Mouse (Mus musculus): ENCODE results near the gene 4930544D05Rik.

DNA sequence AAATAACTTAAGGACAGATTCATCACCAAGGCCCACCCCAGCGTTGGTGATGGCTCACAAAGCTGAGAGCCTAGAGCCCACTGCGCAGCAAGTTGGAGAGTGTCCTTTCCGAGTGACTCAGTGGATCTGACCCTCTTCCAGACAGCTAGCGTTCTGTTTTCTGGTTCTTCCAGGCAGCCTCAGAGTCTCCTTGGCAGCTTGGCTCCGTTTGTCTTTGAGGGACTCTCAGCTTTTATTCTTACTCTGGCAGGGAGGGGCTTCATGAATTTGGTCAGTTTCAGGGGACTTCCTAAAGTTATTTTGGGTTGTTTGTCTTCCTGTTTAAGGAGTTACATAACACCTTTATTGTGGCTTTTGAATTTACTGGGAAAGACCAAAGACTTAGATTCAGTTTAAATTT lies 28.7 kb upstream of the 4930544D05Rik start:
- no peak for TF ChIP-seq CTCF (IDR thresholded peaks at IDR 0.05; ENCODE audit: insufficient read depth, low read length)
- no peak for TF ChIP-seq POLR2A (IDR thresholded peaks at IDR 0.05; ENCODE audit: borderline replicate concordance, extremely low read depth, low read depth, low read length)

All from lung, adult 2 months (tissue).